Comparison of ENCODE assay signal across 9 mouse cellular contexts in genomic region chr6:72549041-72549580, GRCm38 (mm10). TPM values are rescaled to one million over a fixed set of nuclear protein-coding genes. Genes with fewer than 3 reads are reported as not detected.
DNase-seq lines count a peak whose midpoint lies in the region; ATAC-seq and TF ChIP-seq lines count a peak whose summit lies in the region.
"Had no signal": no experiment of that assay in that cellular context is flagged by ENCODE, and none has a peak within 500 bp of the region (broad histone marks: within the 10 kb centered on the region; RNA-seq: fewer than 3 reads in every experiment).

No protein-coding gene starts in this region.

- ATAC-seq in CD4-positive, CD25-positive, alpha-beta regulatory T cell, adult 4 months = no peak
- peak; percentile 59 for ATAC-seq in megakaryocyte, adult 5-6 weeks (ENCODE audit: poor library complexity, severe bottlenecking)

- H3K4me1 ChIP-seq in cerebellum, adult 2 months (ENCODE audit: control insufficient read depth, insufficient read depth, low read length) = peaks cover 3% of the 10 kb centered on the region; the same call in 1 of the 2 replicates

- TF ChIP-seq POLR2A in cerebellum, adult 2 months (IDR thresholded peaks at IDR 0.05; ENCODE audit: borderline replicate concordance, insufficient read depth, low read length) = no peak

- WGBS in cerebellum, adult 2 months = 68% methylated on average over 9 of the region's 9 CpGs

- H3K27me3 ChIP-seq in cerebellum, adult 2 months (ENCODE audit: control insufficient read depth, insufficient read depth, low read length) = no peaks in the 10 kb centered on the region

- peak; percentile 52 for DNase-seq in CD4-positive, CD25-positive, alpha-beta regulatory T cell, adult 2 months (ENCODE audit: low read depth, low spot score)
- peak; percentile 52 for DNase-seq in c-Kit-positive CD71-positive TER-119-negative erythroid progenitor cells, embryonic 14.5 days (ENCODE audit: low read depth)
- peak; percentile 42 for DNase-seq in heart, postnatal 4 days
- DNase-seq in right cerebral cortex, adult 18-20 months = no peak
- no peak for DNase-seq in cerebellum, adult 2 months
- no peak for DNase-seq in right cerebral cortex, postnatal 25 days

- H3K27ac ChIP-seq in cerebellum, adult 2 months (ENCODE audit: insufficient read depth, low read length) = no peak overlapping the region
- H3K27ac ChIP-seq: kidney, postnatal 0 days had no signal

- no peak for TF ChIP-seq CTCF in cerebellum, adult 2 months (IDR thresholded peaks at IDR 0.05; ENCODE audit: borderline replicate concordance, insufficient read depth, low read depth, low read length)

- H3K4me3 ChIP-seq in cerebellum, adult 2 months (replicated peaks; ENCODE audit: insufficient read depth, low read depth, low read length) = no peak overlapping the region

RNA-seq across cellular contexts. Expression of gene Capg, which starts 4.9 kb away (rescaled TPM):
- polyA plus RNA-seq in CD4-positive, CD25-positive, alpha-beta regulatory T cell, adult 4 months (2017; shearing (Covaris generic)) = 100 to 1,000 TPM; 547 to 812 TPM
- total RNA-seq in heart, postnatal 4 days (2021) = 10 to 100 TPM; 11.5 to 12.9 TPM
- 164 and 167 TPM in 2 replicates for total RNA-seq in megakaryocyte, adult 5-6 weeks (2015)
- 341 and 407 TPM in 2 replicates for total RNA-seq in megakaryocyte, adult 5-6 weeks (2017)
- 3.6 and 4.8 TPM in 2 replicates for polyA plus RNA-seq in cerebellum, adult 2 months (2012; rRNA removed)

RNA-seq across cellular contexts. Expression of gene Sh2d6, which starts 27.6 kb away (rescaled TPM):
- not detected for polyA plus RNA-seq in CD4-positive, CD25-positive, alpha-beta regulatory T cell, adult 4 months (2017; shearing (Covaris generic))
- under 1 TPM in 1 of 2 experiments, not detected in 1; 0.20 TPM for total RNA-seq in heart, postnatal 4 days (2021)
- total RNA-seq in megakaryocyte, adult 5-6 weeks (2015) = 0.25 TPM in 1 of 2 replicates, not detected in the other
- total RNA-seq in megakaryocyte, adult 5-6 weeks (2017) = 0.18 TPM in 1 of 2 replicates, not detected in the other
- polyA plus RNA-seq in cerebellum, adult 2 months (2012; rRNA removed) = 0.78 and 0.79 TPM in 2 replicates
- polyA plus RNA-seq: kidney, postnatal 0 days had no signal

RNA-seq across cellular contexts. Expression of gene Elmod3, which starts 49.1 kb away (rescaled TPM):
- 10 to 100 TPM; 22.9 to 32.2 TPM for polyA plus RNA-seq in CD4-positive, CD25-positive, alpha-beta regulatory T cell, adult 4 months (2017; shearing (Covaris generic))
- total RNA-seq in heart, postnatal 4 days (2021) = 10 to 100 TPM in 1 of 2 experiments, 1 to 10 TPM in 1; 7.6 to 10.2 TPM
- total RNA-seq in megakaryocyte, adult 5-6 weeks (2015) = 6.4 and 7.0 TPM in 2 replicates
- total RNA-seq in megakaryocyte, adult 5-6 weeks (2017) = 8.6 and 10.2 TPM in 2 replicates
- 32.5 and 32.7 TPM in 2 replicates for polyA plus RNA-seq in cerebellum, adult 2 months (2012; rRNA removed)

RNA-seq across cellular contexts. Expression of gene Retsat, which starts 49.2 kb away (rescaled TPM):
- 1 to 10 TPM; 5.3 to 5.7 TPM for polyA plus RNA-seq in CD4-positive, CD25-positive, alpha-beta regulatory T cell, adult 4 months (2017; shearing (Covaris generic))
- 100 to 1,000 TPM in 1 of 2 experiments, 10 to 100 TPM in 1; 91.3 to 105 TPM for total RNA-seq in heart, postnatal 4 days (2021)
- 2.2 and 5.2 TPM in 2 replicates for total RNA-seq in megakaryocyte, adult 5-6 weeks (2015)
- total RNA-seq in megakaryocyte, adult 5-6 weeks (2017) = 3.8 and 7.2 TPM in 2 replicates
- polyA plus RNA-seq in cerebellum, adult 2 months (2012; rRNA removed) = 13.7 and 15.6 TPM in 2 replicates

Comparison
In these comparisons a context has a peak if more than half of its experiments do, and no peak if none do; other contexts are left out.
1. DNase-seq: peak in CD4-positive, CD25-positive, alpha-beta regulatory T cell, adult 2 months (single experiment), c-Kit-positive CD71-positive TER-119-negative erythroid progenitor cells, embryonic 14.5 days (single experiment) and heart, postnatal 4 days (single experiment); none in right cerebral cortex, adult 18-20 months (single experiment), cerebellum, adult 2 months (0 of 2) and right cerebral cortex, postnatal 25 days (single experiment).
2. RNA of gene Capg, which starts 4.9 kb away (total RNA-seq): 164 to 407 TPM in megakaryocyte, adult 5-6 weeks; 11.5 to 12.9 TPM in heart, postnatal 4 days; every median in the first group is over 10 times any median in the second.